Comparison of ENCODE assay signal across 8 mouse cellular contexts in genomic region chr7:137308061-137309060, GRCm38 (mm10). TPM values are rescaled to one million over a fixed set of nuclear protein-coding genes. Genes with fewer than 3 reads are reported as not detected.
DNase-seq lines count a peak whose midpoint lies in the region; ATAC-seq and TF ChIP-seq lines count a peak whose summit lies in the region.

No protein-coding gene starts in this region.

- peaks cover 13% of the 10 kb centered on the region for H3K4me1 ChIP-seq in embryonic fibroblast, embryonic 13.5 days (ENCODE audit: control insufficient read depth, insufficient read depth, low read length)
- H3K4me1 ChIP-seq in limb, embryonic 14.5 days (ENCODE audit: control insufficient read depth, insufficient read depth, low read length): peaks cover 23% of the 10 kb centered on the region

- peak; percentile 60 for DNase-seq in cerebellum, postnatal 10 days
- DNase-seq in cerebellum, adult 8-10 months: no peak
- DNase-seq in 3T3-L1 (ENCODE audit: low read depth, low spot score): peak; percentile 52
- no peak for DNase-seq in limb, embryonic 14.5 days (ENCODE audit: low spot score)
- DNase-seq in gastrocnemius, postnatal 14 days: no peak
- DNase-seq in right cerebral cortex, postnatal 25 days: no peak

- peak overlapping the region; percentile 98 for H3K9ac ChIP-seq in limb, embryonic 14.5 days (ENCODE audit: low read depth, low read length, severe bottlenecking)

- no peak for TF ChIP-seq CTCF in embryonic fibroblast, embryonic 13.5 days (IDR thresholded peaks at IDR 0.05; ENCODE audit: borderline replicate concordance, insufficient read depth, low read length)

- intact Hi-C loops in gastrocnemius, postnatal 14 days (cut with DNase I; ENCODE audit: low total_unique reads): no loop called here

- H3K27me3 ChIP-seq in limb, embryonic 14.5 days (ENCODE audit: control insufficient read depth, insufficient read depth, low read length): peaks cover 4% of the 10 kb centered on the region

- 0 out of 2 replicates have a peak, but pooled peaks have one; percentile 0 for ATAC-seq in limb, embryonic 14.5 days (ENCODE audit: low FRiP score, low read depth)
- no peak for ATAC-seq in erythroid progenitor cell, adult 5-6 weeks (replicated peaks; ENCODE audit: low FRiP score, poor library complexity, severe bottlenecking)

- 13% methylated on average over 19 of the region's 19 CpGs for WGBS in limb, embryonic 14.5 days

- peak overlapping the region; percentile 67; the same call in 1 of the 2 replicates for H3K4me3 ChIP-seq in embryonic fibroblast, embryonic 13.5 days (ENCODE audit: insufficient read depth, low read length)
- peak overlapping the region; percentile 84 for H3K4me3 ChIP-seq in limb, embryonic 14.5 days (replicated peaks; ENCODE audit: low read length)

- H3K4me2 ChIP-seq in limb, embryonic 14.5 days (replicated peaks; ENCODE audit: low read depth, low read length, severe bottlenecking): peak overlapping the region; percentile 91

- no peak overlapping the region for H3K27ac ChIP-seq in embryonic fibroblast, embryonic 13.5 days (ENCODE audit: insufficient read depth, low read length)
- peak overlapping the region; percentile 95 for H3K27ac ChIP-seq in limb, embryonic 14.5 days (replicated peaks; ENCODE audit: low read depth, low read length)

- H3K9me3 ChIP-seq in limb, embryonic 14.5 days (ENCODE audit: control insufficient read depth, low read length): no peaks in the 10 kb centered on the region

- peaks cover 75% of the 10 kb centered on the region for H3K36me3 ChIP-seq in limb, embryonic 14.5 days (ENCODE audit: control insufficient read depth, insufficient read depth, low read length)

- TF ChIP-seq POLR2A in embryonic fibroblast, embryonic 13.5 days (IDR thresholded peaks at IDR 0.05; ENCODE audit: low read depth, low read length): no peak
- TF ChIP-seq POLR2A in limb, embryonic 14.5 days (IDR thresholded peaks at IDR 0.05; ENCODE audit: borderline replicate concordance, extremely low read depth, insufficient read depth, insufficient read length): no peak

RNA-seq across cellular contexts. Expression of gene Ebf3, which starts 5.9 kb away (rescaled TPM):
- 12.9 and 17.0 TPM in 2 replicates for polyA plus RNA-seq in embryonic fibroblast, embryonic 13.5 days (2011; ENCODE audit: insufficient read length, low read depth, missing spikeins)
- 80.3 and 93.2 TPM in 2 replicates for polyA plus RNA-seq in limb, embryonic 14.5 days (2012; rRNA removed)
- polyA plus RNA-seq in limb, embryonic 14.5 days (2014; fragmentation: Nextera tagmentation; extraction: Ambion mirVana): 15.3 and 17.8 TPM in 2 replicates
- total RNA-seq in erythroid progenitor cell, adult 5-6 weeks (2015; ENCODE audit: low replicate concordance): 0.72 TPM in 1 of 2 replicates, not detected in the other
- total RNA-seq in erythroid progenitor cell, adult 5-6 weeks (2017; ENCODE audit: low replicate concordance): 0.08 and 1.4 TPM in 2 replicates
- total RNA-seq in gastrocnemius, postnatal 14 days (2021): 10 to 100 TPM in 1 of 2 experiments, 1 to 10 TPM in 1; 9.6 to 12.4 TPM

Comparison
In these comparisons a context has a peak if more than half of its experiments do, and no peak if none do; other contexts are left out.
1. DNase-seq: peak in cerebellum, postnatal 10 days (2 of 2) and 3T3-L1 (single experiment); none in cerebellum, adult 8-10 months (single experiment), limb, embryonic 14.5 days (single experiment), gastrocnemius, postnatal 14 days (single experiment) and right cerebral cortex, postnatal 25 days (single experiment).
2. RNA of gene Ebf3, which starts 5.9 kb away (total RNA-seq): 9.6 to 12.4 TPM in gastrocnemius, postnatal 14 days; 0.08 to 1.4 TPM in erythroid progenitor cell, adult 5-6 weeks; every median in the first group is over 4 times any median in the second.